Mouse (Mus musculus) left cerebral cortex, adult 2 months (tissue): ENCODE data around the gene Ubp1. TPM values are rescaled to one million over a fixed set of nuclear protein-coding genes. Genes with fewer than 3 reads are reported as not detected.

ENCODE experiments used
- DNase-seq, 2 experiments: peaks; one replicate each; pipeline ENCODE4 v3.0.0; 2021 to 2022; ENCODE audit warnings: low spot score in 2 of 2, mixed read lengths in 1 of 2; ENCODE audit errors: extremely low spot score in 1 of 2
- H3K27ac ChIP-seq: fragments of 200-600 bp; 2 replicates; pipeline ENCODE4 v1.8.1; 2022
- H3K4me3 ChIP-seq: fragments of 200-600 bp; 2 replicates; pipeline ENCODE4 v1.8.1; 2022
- CTCF ChIP-seq: fragments of 200-600 bp; IDR thresholded peaks from 2 replicates; pipeline ENCODE4 v1.8.1; 2022; ENCODE audit warnings: antibody characterized with exemption, mild to moderate bottlenecking, moderate library complexity
- intact Hi-C: fragments of 180-260 bp; cut with DNase I; formaldehyde crosslinking; loops from one replicate; pipeline ENCODE4 v1.15.1; 2025
- total RNA-seq, 2 experiments: library from RNA; stranded (reverse); gene quantifications; 2 replicates each; pipeline ENCODE4 v1.2.3; 2021

Ubp1 gene
- total RNA-seq, 2 experiments from 2014 or later = 74.6 to 82.4 TPM

DNA sequence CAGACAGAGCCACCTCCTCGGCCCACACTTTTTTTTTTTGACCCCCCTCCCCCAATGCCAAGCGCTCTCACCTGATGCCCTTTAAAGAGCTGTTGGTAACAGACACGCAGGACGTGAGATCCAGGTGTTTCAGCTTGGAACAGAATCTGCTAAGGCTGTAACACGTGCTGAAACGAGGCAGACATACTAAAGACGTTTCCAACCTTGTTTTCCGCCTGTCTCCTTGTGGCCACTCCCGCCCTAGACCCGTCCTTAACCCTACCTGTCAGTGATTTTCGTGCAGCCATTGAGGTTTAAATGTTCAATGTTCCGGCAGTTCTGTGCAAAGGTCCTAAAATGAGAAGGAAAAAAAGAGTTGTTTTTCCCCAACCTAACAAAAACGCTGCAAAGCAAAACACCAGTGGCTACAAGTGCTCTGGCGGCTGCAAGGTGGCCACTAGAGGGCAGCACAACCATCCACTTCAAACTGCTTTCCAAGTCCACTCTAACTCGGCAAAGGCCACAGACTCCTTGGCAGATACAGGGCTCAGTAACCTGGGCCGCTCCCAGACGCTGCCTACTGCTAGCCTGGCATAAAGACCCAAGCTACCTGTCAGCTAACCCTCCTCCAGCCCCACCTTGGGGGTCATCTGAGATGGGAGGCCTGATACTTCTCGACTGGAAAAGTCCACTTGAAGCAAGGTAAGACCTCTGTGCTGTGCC is 60.0 kb downstream of the Ubp1 start:
- Histone ChIP-seq H3K4me3 (no peak overlapping the region), H3K27ac (no peak overlapping the region)
- peak; percentile 98 for TF ChIP-seq CTCF
- intact Hi-C loops = loop anchor here (1.0 kb wide), 1 partner anchor 126 kb away; no protein-coding TSS in a partner anchor
- DNase-seq = peak; percentile 79 to 86

DNA sequence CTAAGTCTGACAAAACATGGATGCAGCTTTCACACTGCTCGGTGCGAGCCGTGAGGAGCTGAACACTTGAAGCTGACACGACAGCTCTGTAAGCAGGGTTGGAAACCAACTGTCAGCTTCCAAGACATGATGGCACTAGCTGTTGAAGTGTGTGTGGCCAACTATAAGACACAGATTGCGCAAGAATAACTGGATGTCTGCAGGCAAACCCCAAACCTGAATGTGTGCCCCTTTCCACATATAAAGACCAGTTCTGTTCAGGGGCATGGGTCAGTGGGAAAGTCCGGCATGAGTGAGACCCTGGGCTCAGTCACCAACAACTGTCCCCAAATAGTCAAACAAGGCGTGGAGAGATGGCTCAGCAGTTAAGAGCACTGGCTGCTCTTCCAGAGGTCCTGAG is 62.1 kb downstream of the Ubp1 start:
- no peak for DNase-seq
- H3K27ac ChIP-seq = no peak overlapping the region
- no peak overlapping the region for H3K4me3 ChIP-seq
- no peak for TF ChIP-seq CTCF
- intact Hi-C loops = no loop called here

DNA sequence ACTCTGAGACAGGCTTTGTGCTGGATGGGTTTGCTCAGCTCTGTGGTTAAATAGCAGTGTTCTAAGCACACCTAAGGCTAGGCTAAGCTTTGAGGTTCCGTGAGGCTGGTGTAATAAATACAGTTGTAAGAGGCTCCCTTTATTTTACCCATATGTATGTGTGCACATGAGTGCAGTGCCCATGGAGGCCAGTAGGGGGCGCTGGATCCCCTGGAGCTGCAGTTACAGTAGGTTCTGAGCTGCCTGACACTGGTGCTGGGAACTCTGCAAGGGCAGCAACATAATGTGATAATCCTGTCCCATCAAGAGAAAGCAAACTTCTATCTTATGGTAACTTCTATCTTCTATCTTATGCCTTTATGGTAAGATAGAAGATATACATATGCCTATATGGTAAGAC is 67.6 kb downstream of the Ubp1 start:
- DNase-seq = no peak
- peak; percentile 40 for TF ChIP-seq CTCF
- Histone ChIP-seq H3K27ac (no peak overlapping the region), H3K4me3 (no peak overlapping the region)
- intact Hi-C loops = no loop called here

DNA sequence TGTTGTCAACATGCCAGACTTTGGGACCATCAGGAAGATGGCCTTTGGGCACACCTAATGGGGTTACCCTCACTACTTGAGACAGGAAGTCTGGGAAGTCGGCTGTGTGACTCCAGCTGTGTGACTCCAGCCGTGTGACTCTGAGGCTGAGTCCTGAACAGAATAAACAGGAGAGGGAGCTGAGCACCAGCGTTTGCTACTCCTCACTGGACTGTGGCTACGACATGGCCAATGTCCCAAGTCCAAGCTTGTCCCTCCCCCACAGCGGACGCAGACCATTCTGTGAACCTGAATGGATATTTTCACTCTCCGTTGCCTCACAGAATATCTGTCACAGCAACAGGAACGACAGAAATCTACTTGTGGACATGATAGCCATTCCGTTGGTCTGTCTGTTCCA is 76.1 kb downstream of the Ubp1 start:
- no peak; the same call in 1 of the 2 replicates for TF ChIP-seq CTCF

DNA sequence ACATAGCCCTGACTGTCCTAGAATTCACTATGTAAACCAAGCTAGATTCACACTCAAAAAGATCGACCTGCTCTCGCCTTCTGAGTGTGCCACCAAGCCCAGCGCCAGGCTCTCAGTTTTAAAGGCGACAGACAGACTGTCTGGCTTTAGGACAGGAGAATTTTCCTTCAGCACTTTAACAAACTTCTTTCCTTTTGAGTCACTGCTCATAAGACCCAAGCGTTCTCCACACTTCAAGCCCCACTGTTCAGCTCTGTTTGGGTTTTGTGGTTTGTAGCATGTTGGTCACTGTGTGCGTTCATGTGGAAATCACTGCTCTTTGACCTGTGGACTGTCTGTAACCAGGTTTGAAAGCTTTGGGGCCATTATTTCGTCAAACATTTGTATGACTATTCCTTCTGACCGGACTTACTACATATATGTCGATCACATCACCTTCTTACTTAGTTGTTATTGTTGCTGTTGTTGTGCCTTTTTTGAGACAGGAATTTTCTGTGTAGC is 77.2 kb downstream of the Ubp1 start:
- no peak overlapping the region for H3K4me3 ChIP-seq
- no peak for TF ChIP-seq CTCF
- no peak overlapping the region for H3K27ac ChIP-seq
- intact Hi-C loops = no loop called here
- no peak for DNase-seq

More for the DNA sequence above, 76.1 kb downstream of the Ubp1 start:
- Histone ChIP-seq H3K27ac (no peak overlapping the region), H3K4me3 (no peak overlapping the region)
- intact Hi-C loops = no loop called here
- DNase-seq = no peak

DNA sequence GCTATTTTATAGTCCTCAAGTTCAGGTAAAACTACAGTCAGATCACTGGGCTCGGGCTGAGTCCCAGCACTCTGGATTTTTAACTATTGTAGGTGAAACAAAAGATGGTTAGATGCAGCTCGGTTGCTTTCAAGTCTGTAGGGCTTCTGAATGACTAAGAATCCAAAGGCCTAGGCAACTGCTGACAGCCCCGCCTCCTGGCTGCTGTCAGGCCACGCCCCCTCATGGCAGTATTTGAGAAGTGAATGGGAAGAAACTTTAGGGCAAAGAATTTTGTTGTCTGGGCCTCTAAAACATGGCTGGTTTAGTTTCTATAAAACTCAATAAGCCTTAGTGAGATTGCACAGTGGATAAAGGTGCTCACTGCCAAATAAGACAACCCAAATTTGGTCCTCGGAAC is 78.8 kb downstream of the Ubp1 start:
- DNase-seq = no peak
- Histone ChIP-seq H3K4me3 (no peak overlapping the region), H3K27ac (no peak overlapping the region)
- intact Hi-C loops = no loop called here
- no peak for TF ChIP-seq CTCF

DNA sequence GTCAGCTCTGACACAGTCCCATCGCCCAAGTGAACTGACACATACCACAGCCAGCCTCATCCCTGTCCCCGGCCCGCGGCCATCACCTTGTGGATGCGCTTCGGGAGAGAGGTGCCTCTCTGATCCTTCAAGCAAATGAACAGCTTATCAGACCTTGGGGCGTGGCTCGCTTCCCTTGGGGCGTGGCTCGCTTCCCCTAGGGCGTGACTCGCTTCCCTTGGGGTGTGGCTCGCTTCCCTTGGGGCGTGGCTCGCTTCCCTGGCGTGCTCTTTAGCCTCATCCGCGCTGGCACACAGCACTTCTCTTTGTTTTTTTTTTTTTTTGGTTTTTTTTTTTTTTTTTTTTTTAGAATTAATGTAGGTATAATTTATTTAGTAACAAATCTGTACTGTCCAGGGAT is 80.5 kb downstream of the Ubp1 start:
- H3K4me3 ChIP-seq = no peak overlapping the region
- intact Hi-C loops = no loop called here
- TF ChIP-seq CTCF = no peak
- DNase-seq = no peak
- H3K27ac ChIP-seq = no peak overlapping the region

DNA sequence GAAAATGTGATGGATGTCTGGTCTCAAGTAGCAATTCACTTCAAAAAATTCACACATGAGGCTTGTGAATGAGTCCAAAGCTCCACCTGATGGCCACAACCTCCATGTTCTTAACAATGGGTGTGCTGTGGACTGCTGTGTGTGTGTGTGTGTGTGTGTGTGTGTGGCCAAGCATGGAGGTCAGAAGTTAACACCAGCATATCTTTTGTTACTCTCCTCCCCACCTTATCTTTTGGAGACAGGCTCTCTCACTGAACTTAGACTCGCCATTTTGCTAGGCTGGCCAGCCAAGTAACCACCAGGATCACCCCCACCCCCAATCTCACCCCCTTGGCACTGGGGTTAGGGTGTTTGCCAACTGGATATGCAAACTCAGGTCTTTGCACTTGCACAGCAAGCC is 83.3 kb downstream of the Ubp1 start:
- no peak for TF ChIP-seq CTCF
- no peak for DNase-seq
- Histone ChIP-seq H3K4me3 (no peak overlapping the region), H3K27ac (no peak overlapping the region)
- intact Hi-C loops = no loop called here

DNA sequence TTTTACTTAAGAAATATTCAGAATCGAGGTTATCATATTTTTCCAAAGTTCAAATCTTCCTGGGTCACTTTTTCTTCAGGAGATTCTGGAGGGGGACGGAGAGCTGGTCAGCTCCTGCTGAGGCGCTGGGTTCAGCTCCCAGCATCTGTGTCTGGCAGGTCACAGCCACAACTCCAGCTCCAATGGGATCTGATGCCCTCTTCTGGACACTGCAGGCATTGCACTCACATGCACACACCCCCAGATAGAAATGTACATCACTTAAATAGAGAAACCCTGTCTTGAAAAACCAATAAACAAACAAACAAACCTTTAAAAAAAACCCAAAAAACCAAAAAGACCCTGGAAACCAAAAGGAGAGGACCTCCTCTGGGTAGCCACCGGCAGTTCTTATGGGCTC is 85.0 kb downstream of the Ubp1 start:
- Histone ChIP-seq H3K27ac (no peak overlapping the region), H3K4me3 (no peak overlapping the region)
- peak; percentile 46 for TF ChIP-seq CTCF
- intact Hi-C loops = no loop called here
- DNase-seq = no peak

DNA sequence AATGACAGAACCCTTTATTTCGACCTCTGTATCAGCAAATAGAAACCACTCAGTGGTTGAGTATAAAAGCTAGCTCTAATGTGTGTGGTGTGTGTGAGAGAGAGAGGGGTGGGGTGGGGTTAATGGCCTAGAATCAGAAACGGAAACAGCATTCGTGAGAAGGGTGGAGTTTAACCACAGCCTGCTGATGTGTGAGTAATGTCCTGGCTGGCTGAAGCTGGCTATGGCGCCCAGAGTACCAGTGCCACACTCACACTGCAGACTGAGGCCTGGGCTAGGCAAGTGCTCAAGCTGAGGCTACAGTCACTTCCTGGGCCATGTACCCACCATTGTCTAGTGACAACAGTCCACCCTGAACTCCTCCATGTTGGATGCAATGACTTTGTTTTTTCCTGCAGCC is 85.7 kb downstream of the Ubp1 start:
- no peak for TF ChIP-seq CTCF
- DNase-seq = no peak
- no peak overlapping the region for H3K4me3 ChIP-seq
- intact Hi-C loops = no loop called here
- no peak overlapping the region for H3K27ac ChIP-seq

DNA sequence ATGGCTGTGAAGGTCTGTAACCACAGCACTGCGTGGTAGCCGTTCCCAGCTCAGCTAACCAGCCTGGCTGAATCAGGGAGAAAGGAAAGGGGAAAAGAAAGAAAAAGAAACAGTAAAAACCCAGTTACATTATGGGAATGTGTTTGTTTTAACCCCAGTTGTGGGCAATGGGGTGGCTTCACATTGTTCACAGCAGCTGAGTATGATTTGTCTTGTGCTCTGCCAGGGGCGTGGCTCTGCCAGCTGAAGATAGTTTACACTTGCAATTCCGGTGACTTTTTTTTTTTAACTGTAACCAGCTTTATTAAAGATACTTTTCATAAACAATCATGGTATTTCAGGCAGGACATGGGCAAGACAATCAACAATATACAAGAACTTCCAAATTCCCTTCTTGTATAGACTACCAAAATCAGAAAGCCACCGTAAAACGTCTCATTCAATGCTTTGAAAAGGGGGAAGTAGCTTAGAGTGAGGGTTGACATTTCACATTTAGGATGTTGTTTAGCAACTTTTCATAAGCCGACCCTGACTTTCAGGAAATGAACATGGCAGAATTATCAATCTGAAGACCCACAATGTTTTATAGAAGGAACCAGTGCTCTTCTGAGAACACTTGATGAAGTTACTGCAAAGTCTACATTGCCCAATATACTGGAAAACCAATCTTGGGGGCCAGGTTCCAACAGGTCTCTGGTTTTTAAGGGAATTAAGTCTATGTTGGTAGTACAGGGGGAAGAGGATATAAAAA is 88.5 kb downstream of the Ubp1 start:
- Histone ChIP-seq H3K4me3 (no peak overlapping the region), H3K27ac (no peak overlapping the region)
- no peak for DNase-seq
- intact Hi-C loops = no loop called here
- no peak for TF ChIP-seq CTCF

DNA sequence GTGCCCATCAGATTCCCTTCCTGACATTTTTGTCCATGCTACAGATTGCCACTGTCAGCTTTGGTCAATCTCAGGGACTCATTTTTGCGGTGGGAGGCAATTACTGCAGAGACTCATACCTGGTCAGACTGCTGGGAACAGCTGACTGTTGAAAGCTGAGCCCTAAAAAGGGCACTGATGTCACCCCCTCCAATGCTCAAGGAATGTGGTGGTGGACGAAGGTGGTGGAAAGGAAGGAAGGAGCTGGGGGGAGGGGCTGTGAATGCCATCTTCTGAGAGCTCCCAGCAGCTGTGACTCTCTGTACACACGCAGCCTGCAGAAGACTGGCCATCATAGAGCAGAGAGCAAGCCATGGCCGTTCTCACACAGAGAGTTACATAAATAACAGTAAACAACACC is 91.4 kb downstream of the Ubp1 start:
- no peak for DNase-seq
- TF ChIP-seq CTCF = no peak
- Histone ChIP-seq H3K4me3 (no peak overlapping the region), H3K27ac (no peak overlapping the region)
- intact Hi-C loops = no loop called here
